Mouse (Mus musculus): ENCODE measurements around the gene Rora. TPM values are rescaled to one million over a fixed set of nuclear protein-coding genes. Genes with fewer than 3 reads are reported as not detected.

The Rora gene
- polyA plus RNA-seq, 1 experiment = 15.5 TPM

GRCm38 (mm10) chr9:68807735-68808134 is 154.1 kb downstream of the Rora start:
- no peak for DNase-seq (ENCODE audit: extremely low spot score in 1 of 2, low spot score in 1 of 2)

- no peak for DNase-seq (ENCODE audit: extremely low spot score in 1 of 2, low spot score in 1 of 2)
Observed at GRCm38 (mm10) chr9:68809536-68809935, 155.9 kb downstream of the Rora start.

- DNase-seq (ENCODE audit: extremely low spot score in 1 of 2, low spot score in 1 of 2) = no peak
Observed at GRCm38 (mm10) chr9:68814723-68815122, 161.1 kb downstream of the Rora start.

GRCm38 (mm10) chr9:68815877-68816276 is 162.3 kb downstream of the Rora start:
- no peak for DNase-seq (ENCODE audit: extremely low spot score in 1 of 2, low spot score in 1 of 2)

- no peak for DNase-seq (ENCODE audit: extremely low spot score in 1 of 2, low spot score in 1 of 2)
Observed at GRCm38 (mm10) chr9:68820036-68820435, 166.4 kb downstream of the Rora start.

- DNase-seq (ENCODE audit: extremely low spot score in 1 of 2, low spot score in 1 of 2) = peak in 1 of 2 experiments; percentile 27
Observed at GRCm38 (mm10) chr9:68820478-68820877, 166.9 kb downstream of the Rora start.

- no peak for DNase-seq (ENCODE audit: extremely low spot score in 1 of 2, low spot score in 1 of 2)
Observed at GRCm38 (mm10) chr9:68821388-68821787, 167.8 kb downstream of the Rora start.

- DNase-seq (ENCODE audit: extremely low spot score in 1 of 2, low spot score in 1 of 2) = no peak
Observed at GRCm38 (mm10) chr9:68823292-68823691, 169.7 kb downstream of the Rora start.

- no peak for DNase-seq (ENCODE audit: extremely low spot score in 1 of 2, low spot score in 1 of 2)
Observed at GRCm38 (mm10) chr9:68825107-68825506, 171.5 kb downstream of the Rora start.

- no peak for DNase-seq (ENCODE audit: extremely low spot score in 1 of 2, low spot score in 1 of 2)
Observed at GRCm38 (mm10) chr9:68825841-68826240, 172.3 kb downstream of the Rora start.

GRCm38 (mm10) chr9:68827441-68827840 is 173.9 kb downstream of the Rora start:
- DNase-seq (ENCODE audit: extremely low spot score in 1 of 2, low spot score in 1 of 2) = no peak

GRCm38 (mm10) chr9:68829903-68830302 is 176.3 kb downstream of the Rora start:
- peak in 1 of 2 experiments; percentile 49 for DNase-seq (ENCODE audit: extremely low spot score in 1 of 2, low spot score in 1 of 2)

GRCm38 (mm10) chr9:68833323-68833722 is 179.7 kb downstream of the Rora start:
- no peak for DNase-seq (ENCODE audit: extremely low spot score in 1 of 2, low spot score in 1 of 2)

GRCm38 (mm10) chr9:68835037-68835649 is 181.6 kb downstream of the Rora start:
- no peak for DNase-seq (ENCODE audit: extremely low spot score in 1 of 2, low spot score in 1 of 2)

- DNase-seq (ENCODE audit: extremely low spot score in 1 of 2, low spot score in 1 of 2) = no peak
Observed at GRCm38 (mm10) chr9:68842134-68842892, 188.7 kb downstream of the Rora start.

- DNase-seq (ENCODE audit: extremely low spot score in 1 of 2, low spot score in 1 of 2) = no peak
Observed at GRCm38 (mm10) chr9:68845556-68845955, 192.0 kb downstream of the Rora start.

- DNase-seq (ENCODE audit: extremely low spot score in 1 of 2, low spot score in 1 of 2) = no peak
Observed at GRCm38 (mm10) chr9:68850321-68850720, 196.7 kb downstream of the Rora start.

- DNase-seq (ENCODE audit: extremely low spot score in 1 of 2, low spot score in 1 of 2) = no peak
Observed at GRCm38 (mm10) chr9:68852201-68852600, 198.6 kb downstream of the Rora start.

- DNase-seq (ENCODE audit: extremely low spot score in 1 of 2, low spot score in 1 of 2) = no peak
Observed at GRCm38 (mm10) chr9:68852934-68853333, 199.3 kb downstream of the Rora start.

- no peak for DNase-seq (ENCODE audit: extremely low spot score in 1 of 2, low spot score in 1 of 2)
Observed at GRCm38 (mm10) chr9:68859500-68859899, 205.9 kb downstream of the Rora start.

- peak; percentile 60 to 78 for DNase-seq (ENCODE audit: extremely low spot score in 1 of 2, low spot score in 1 of 2)
Observed at GRCm38 (mm10) chr9:68866317-68866716, 212.7 kb downstream of the Rora start.

- DNase-seq (ENCODE audit: extremely low spot score in 1 of 2, low spot score in 1 of 2) = no peak
Observed at GRCm38 (mm10) chr9:68873838-68874237, 220.3 kb downstream of the Rora start.
